Mouse (Mus musculus): Measurements from ENCODE around the gene Ncor1. TPM values are rescaled to one million over a fixed set of nuclear protein-coding genes. Genes with fewer than 3 reads are reported as not detected.
"Not testable (repeated sequence)": the region's sequence is repeated elsewhere in the genome, so short reads cannot be mapped to it uniquely, and the experiment has no call there.

The Ncor1 gene
- polyA plus RNA-seq, 1 experiment from 2014 or later: 170 TPM

DNA sequence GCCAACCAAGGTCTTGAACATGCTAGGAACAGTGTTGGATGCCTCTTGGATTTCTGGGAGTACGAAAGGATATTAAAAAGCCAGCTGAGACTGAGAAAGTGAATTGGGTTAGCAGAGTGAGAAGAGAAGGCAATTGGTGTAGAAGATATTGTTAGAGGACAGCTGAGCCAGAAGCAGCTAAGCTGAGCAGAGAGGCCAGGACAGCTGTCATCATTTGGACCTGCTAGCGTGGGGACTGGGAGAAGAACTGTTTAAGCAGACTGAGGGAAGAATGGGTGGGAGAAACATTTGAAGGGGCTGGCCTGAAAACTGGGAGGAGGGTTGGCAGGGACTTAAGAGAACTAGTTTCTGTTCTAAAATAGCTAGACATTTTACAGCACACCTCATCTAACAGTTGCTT, 49.5 kb downstream of the Ncor1 start:
- Histone ChIP-seq H3K4me2 (no peak overlapping the region), H3K9ac (no peak overlapping the region), H3K4me3 (no peak overlapping the region), H3K27ac (no peak overlapping the region), H3K4me1 (no peaks in the 10 kb centered on the region), H3K36me3 (ENCODE audit: poor library complexity, severe bottlenecking) (peaks cover 40% of the 10 kb centered on the region), H3K27me3 (no peaks in the 10 kb centered on the region), H3K9me3 (replicated peaks) (no peaks in the 10 kb centered on the region)
- 91% methylated on average over 2 of the region's 2 CpGs for WGBS
- ATAC-seq: no peak

DNA sequence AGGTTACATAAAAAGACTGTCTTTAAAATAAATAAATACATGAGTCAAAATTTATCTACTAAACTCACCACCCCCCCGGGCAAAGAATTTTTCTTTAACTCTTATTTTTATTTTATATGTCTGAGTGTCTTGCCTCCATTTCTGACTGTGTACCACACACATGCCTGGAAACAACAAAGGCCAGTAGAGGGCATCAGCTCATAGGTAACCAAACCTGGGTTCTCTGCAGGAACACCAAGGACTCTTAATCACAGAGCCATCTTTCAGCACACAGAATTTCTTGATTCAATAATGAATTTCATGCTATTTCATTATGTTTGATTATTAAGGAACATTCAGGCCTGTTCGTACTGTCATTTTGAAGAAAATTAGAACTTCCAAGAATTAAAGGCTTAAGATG, 61.9 kb downstream of the Ncor1 start:
- Histone ChIP-seq H3K4me3 (no peak overlapping the region), H3K9ac (no peak overlapping the region), H3K27ac (no peak overlapping the region), H3K4me2 (no peak overlapping the region), H3K9me3 (replicated peaks) (no peaks in the 10 kb centered on the region), H3K4me1 (no peaks in the 10 kb centered on the region), H3K27me3 (no peaks in the 10 kb centered on the region), H3K36me3 (ENCODE audit: poor library complexity, severe bottlenecking) (peaks cover 49% of the 10 kb centered on the region)
- ATAC-seq: no peak
- 89% methylated on average over 2 of the region's 2 CpGs for WGBS

GRCm38 (mm10) chr11:62388331-62388679, 70.0 kb downstream of the Ncor1 start:
- Histone ChIP-seq H3K27me3 (no peaks in the 10 kb centered on the region), H3K4me2 (no peak overlapping the region), H3K4me3 (no peak overlapping the region), H3K9ac (no peak overlapping the region), H3K9me3 (replicated peaks) (no peaks in the 10 kb centered on the region), H3K4me1 (no peaks in the 10 kb centered on the region), H3K27ac (no peak overlapping the region), H3K36me3 (ENCODE audit: poor library complexity, severe bottlenecking) (peaks cover 66% of the 10 kb centered on the region)
- ATAC-seq: no peak
- 99% methylated on average over 3 of the region's 3 CpGs for WGBS

DNA sequence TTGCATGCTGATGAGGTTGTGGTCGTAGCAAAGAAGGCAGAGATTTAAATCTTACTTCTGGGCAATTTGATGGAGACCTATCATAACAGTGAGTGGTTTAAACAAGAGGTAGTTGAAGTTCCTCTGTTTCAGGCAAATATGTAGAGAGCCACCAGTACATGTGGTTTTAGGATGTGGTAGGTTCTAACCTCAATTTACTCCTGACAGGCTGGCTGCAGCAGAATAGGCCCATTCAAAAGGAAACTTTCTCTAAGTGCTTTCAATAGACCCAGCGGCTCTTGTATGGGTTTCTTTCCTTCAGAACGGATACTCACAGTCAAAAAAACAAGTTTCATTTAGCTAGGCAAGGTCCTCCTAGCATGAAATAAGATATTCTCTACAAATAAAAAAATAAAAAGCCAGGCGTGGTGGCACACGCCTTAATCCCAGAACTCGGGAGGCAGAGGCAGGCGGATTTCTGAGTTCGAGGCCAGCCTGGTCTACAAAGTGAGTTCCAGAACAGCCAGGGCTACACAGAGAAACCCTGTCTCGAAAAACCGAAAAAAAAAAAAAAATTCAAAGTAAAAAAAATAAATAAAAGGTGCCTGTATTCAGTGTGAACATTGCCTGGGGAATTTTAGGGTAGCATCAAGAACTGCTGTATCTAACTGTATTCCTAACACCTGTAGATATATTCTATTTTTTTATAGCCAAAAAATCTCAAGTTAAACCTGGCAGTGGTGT, 70.6 kb downstream of the Ncor1 start:
- no peak overlapping the region for H3K27ac ChIP-seq
- H3K36me3 ChIP-seq (ENCODE audit: poor library complexity, severe bottlenecking): peaks cover 69% of the 10 kb centered on the region
- WGBS: 89% methylated on average over 10 of the region's 10 CpGs
- ATAC-seq: no peak
- no peaks in the 10 kb centered on the region for H3K27me3 ChIP-seq
- H3K9me3 ChIP-seq (replicated peaks): no peaks in the 10 kb centered on the region
- H3K9ac ChIP-seq: no peak overlapping the region
- no peaks in the 10 kb centered on the region for H3K4me1 ChIP-seq
- no peak overlapping the region for H3K4me2 ChIP-seq
- no peak overlapping the region for H3K4me3 ChIP-seq

DNA sequence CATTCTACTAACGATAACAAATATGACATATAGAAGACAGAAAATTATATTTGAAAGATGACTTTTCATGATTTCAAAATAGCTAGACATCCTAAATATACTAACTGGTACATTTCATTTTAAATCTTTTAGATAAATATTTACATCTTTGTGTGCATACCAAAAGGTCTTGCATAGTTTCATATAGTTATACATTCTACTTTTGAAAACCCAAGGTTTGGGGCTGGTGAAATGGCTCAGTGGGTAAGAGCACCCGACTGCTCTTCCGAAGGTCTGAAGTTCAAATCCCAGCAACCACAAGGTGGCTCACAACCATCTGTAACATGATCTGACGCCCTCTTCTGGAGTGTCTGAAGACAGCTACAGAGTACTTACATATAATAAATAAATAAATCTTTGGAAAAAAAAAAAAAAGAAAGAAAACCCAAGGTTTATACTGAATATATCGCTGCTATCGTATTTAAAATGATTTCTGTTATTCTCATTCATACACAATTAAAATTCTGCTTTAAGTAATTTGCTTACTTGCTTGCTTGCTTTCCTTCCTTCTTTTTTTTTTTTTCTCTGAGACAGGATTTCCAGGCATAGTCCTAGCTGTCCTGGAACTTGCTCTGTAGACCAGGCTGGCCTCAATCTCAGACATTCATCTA, 81.0 kb downstream of the Ncor1 start:
- H3K27me3 ChIP-seq; H3K9me3 ChIP-seq (replicated peaks); H3K4me2 ChIP-seq; ATAC-seq; H3K27ac ChIP-seq; H3K4me1 ChIP-seq; H3K4me3 ChIP-seq; H3K9ac ChIP-seq: not testable (repeated sequence)
- peaks cover 46% of the 10 kb centered on the region for H3K36me3 ChIP-seq (ENCODE audit: poor library complexity, severe bottlenecking)
- 87% methylated on average over 6 of the region's 6 CpGs for WGBS

DNA sequence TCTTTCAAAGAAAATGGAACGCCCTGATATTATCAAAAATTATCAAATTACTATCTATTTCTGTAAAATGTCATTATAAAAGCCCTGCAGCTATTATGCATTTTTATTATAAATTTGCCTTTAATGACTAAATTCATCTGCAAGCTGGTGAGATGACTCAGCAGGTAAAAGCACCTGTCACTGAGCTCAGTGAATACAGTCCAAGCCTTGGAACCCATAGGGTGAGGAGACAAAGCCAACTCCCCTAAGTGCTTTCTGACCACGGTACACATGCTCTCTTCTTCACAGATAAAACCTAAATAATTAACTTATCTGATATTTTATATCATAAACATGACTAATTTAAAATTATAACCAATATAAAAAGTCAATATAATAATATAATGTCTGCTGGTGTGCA, 86.6 kb downstream of the Ncor1 start:
- WGBS: 89% methylated on average over 2 of the region's 2 CpGs
- H3K27me3 ChIP-seq: no peaks in the 10 kb centered on the region
- H3K36me3 ChIP-seq (ENCODE audit: poor library complexity, severe bottlenecking): peaks cover 53% of the 10 kb centered on the region
- no peak overlapping the region for H3K4me3 ChIP-seq
- H3K9ac ChIP-seq: no peak overlapping the region
- no peak overlapping the region for H3K27ac ChIP-seq
- no peaks in the 10 kb centered on the region for H3K4me1 ChIP-seq
- ATAC-seq: no peak
- H3K4me2 ChIP-seq: no peak overlapping the region
- H3K9me3 ChIP-seq (replicated peaks): no peaks in the 10 kb centered on the region

DNA sequence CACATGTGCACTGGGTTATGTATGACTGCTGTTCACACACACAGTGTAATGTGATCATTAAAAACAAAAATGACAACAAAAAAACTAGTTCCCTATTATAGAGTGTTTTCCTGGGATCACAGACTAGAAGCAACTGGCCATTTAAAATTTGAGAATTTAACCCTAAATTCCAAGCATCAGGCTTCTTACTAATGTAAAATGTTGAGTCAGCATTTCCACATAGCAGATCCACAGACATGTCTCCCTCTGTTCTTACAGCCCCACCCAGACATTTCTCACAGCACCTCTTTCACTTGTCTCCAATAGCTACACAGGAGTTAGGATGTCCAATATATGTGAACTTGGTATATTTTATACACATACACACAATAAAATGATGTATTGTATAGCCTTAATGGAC, 88.4 kb downstream of the Ncor1 start:
- no peaks in the 10 kb centered on the region for H3K4me1 ChIP-seq
- H3K9me3 ChIP-seq (replicated peaks): no peaks in the 10 kb centered on the region
- no peak for ATAC-seq
- peaks cover 58% of the 10 kb centered on the region for H3K36me3 ChIP-seq (ENCODE audit: poor library complexity, severe bottlenecking)
- no peaks in the 10 kb centered on the region for H3K27me3 ChIP-seq
- no peak overlapping the region for H3K9ac ChIP-seq
- no peak overlapping the region for H3K4me3 ChIP-seq
- H3K4me2 ChIP-seq: no peak overlapping the region
- no peak overlapping the region for H3K27ac ChIP-seq

GRCm38 (mm10) chr11:62366879-62367278, 91.5 kb downstream of the Ncor1 start:
- no peak overlapping the region for H3K9ac ChIP-seq
- no peaks in the 10 kb centered on the region for H3K4me1 ChIP-seq
- no peak overlapping the region for H3K4me3 ChIP-seq
- H3K4me2 ChIP-seq: no peak overlapping the region
- no peak overlapping the region for H3K27ac ChIP-seq
- ATAC-seq: no peak
- WGBS: 96% methylated on average over 6 of the region's 6 CpGs
- H3K36me3 ChIP-seq (ENCODE audit: poor library complexity, severe bottlenecking): peaks cover 49% of the 10 kb centered on the region
- no peaks in the 10 kb centered on the region for H3K9me3 ChIP-seq (replicated peaks)
- H3K27me3 ChIP-seq: no peaks in the 10 kb centered on the region

- Histone ChIP-seq H3K9me3 (replicated peaks) (no peaks in the 10 kb centered on the region), H3K4me1 (no peaks in the 10 kb centered on the region), H3K9ac (no peak overlapping the region), H3K27me3 (no peaks in the 10 kb centered on the region), H3K4me3 (no peak overlapping the region), H3K36me3 (ENCODE audit: poor library complexity, severe bottlenecking) (peaks cover 63% of the 10 kb centered on the region), H3K4me2 (no peak overlapping the region), H3K27ac (no peak overlapping the region)
- 97% methylated on average over 2 of the region's 2 CpGs for WGBS
- ATAC-seq: no peak
These were observed 103.1 kb downstream of the Ncor1 start for GRCm38 (mm10) chr11:62355216-62355615.

GRCm38 (mm10) chr11:62351948-62352347, 106.4 kb downstream of the Ncor1 start:
- 90% methylated on average over 4 of the region's 4 CpGs for WGBS
- no peak overlapping the region for H3K4me2 ChIP-seq
- ATAC-seq: no peak

DNA sequence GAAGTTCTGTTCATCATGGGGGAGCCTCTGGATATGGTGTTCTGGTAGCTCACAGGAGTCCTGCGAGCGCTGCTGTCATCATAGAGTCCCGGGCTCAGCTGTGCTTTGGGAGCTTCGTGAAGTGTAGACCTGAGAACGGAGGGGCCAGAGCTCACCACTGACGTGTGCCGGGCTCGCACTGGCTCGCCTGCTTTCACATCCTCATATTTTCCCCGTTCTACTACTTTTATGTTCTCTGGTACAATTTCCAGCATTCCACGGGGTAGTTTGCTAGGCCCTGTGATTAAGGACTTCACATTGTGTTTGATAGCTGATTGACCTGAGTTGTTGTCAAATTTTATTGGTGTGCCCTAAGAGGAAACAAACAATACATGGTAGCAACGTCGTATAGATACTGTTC, 115.3 kb downstream of the Ncor1 start:
- Histone ChIP-seq H3K4me2 (no peak overlapping the region), H3K36me3 (ENCODE audit: poor library complexity, severe bottlenecking) (peaks cover 77% of the 10 kb centered on the region)
- WGBS: 95% methylated on average over 13 of the region's 13 CpGs

More at GRCm38 (mm10) chr11:62351948-62352347, 106.4 kb downstream of the Ncor1 start:
- Histone ChIP-seq H3K9ac (no peak overlapping the region), H3K4me1 (no peaks in the 10 kb centered on the region), H3K4me3 (no peak overlapping the region), H3K27ac (no peak overlapping the region), H3K36me3 (ENCODE audit: poor library complexity, severe bottlenecking) (peaks cover 73% of the 10 kb centered on the region), H3K9me3 (replicated peaks) (no peaks in the 10 kb centered on the region), H3K27me3 (no peaks in the 10 kb centered on the region)

GRCm38 (mm10) chr11:62332228-62332627, 126.1 kb downstream of the Ncor1 start:
- ATAC-seq: no peak
- Histone ChIP-seq H3K4me2 (no peak overlapping the region), H3K27me3 (no peaks in the 10 kb centered on the region), H3K9me3 (replicated peaks) (no peaks in the 10 kb centered on the region), H3K9ac (no peak overlapping the region), H3K36me3 (ENCODE audit: poor library complexity, severe bottlenecking) (peaks cover 93% of the 10 kb centered on the region), H3K27ac (no peak overlapping the region), H3K4me1 (no peaks in the 10 kb centered on the region), H3K4me3 (no peak overlapping the region)
- WGBS: 88% methylated on average over 4 of the region's 4 CpGs

More for the DNA sequence above, 115.3 kb downstream of the Ncor1 start:
- no peak overlapping the region for H3K4me3 ChIP-seq
- no peak overlapping the region for H3K9ac ChIP-seq
- H3K27me3 ChIP-seq: no peaks in the 10 kb centered on the region
- H3K9me3 ChIP-seq (replicated peaks): no peaks in the 10 kb centered on the region
- no peaks in the 10 kb centered on the region for H3K4me1 ChIP-seq
- no peak overlapping the region for H3K27ac ChIP-seq
- no peak for ATAC-seq

- H3K27ac ChIP-seq: no peak overlapping the region
- ATAC-seq: no peak
- no peak overlapping the region for H3K9ac ChIP-seq
- H3K36me3 ChIP-seq (ENCODE audit: poor library complexity, severe bottlenecking): peaks cover 94% of the 10 kb centered on the region
- no peak overlapping the region for H3K4me2 ChIP-seq
- WGBS: 96% methylated on average over 5 of the region's 5 CpGs
- H3K27me3 ChIP-seq: no peaks in the 10 kb centered on the region
- H3K4me3 ChIP-seq: no peak overlapping the region
- no peaks in the 10 kb centered on the region for H3K4me1 ChIP-seq
- H3K9me3 ChIP-seq (replicated peaks): no peaks in the 10 kb centered on the region
These were observed 127.2 kb downstream of the Ncor1 start for GRCm38 (mm10) chr11:62331141-62331540.
